Mouse (Mus musculus): ENCODE measurements around the gene Prpf40b. TPM values are rescaled to one million over a fixed set of nuclear protein-coding genes. Genes with fewer than 3 reads are reported as not detected.

Prpf40b gene
- polyA plus RNA-seq, 1 experiment from 2014 or later: 61.1 TPM

- H3K27ac ChIP-seq: peak overlapping the region; percentile 66
- no peaks in the 10 kb centered on the region for H3K36me3 ChIP-seq
Observed at GRCm38 (mm10) chr15:99259730-99260252, 35.1 kb upstream of the Prpf40b start.

GRCm38 (mm10) chr15:99262702-99263101 is 32.2 kb upstream of the Prpf40b start:
- Histone ChIP-seq H3K9me3 (no peaks in the 10 kb centered on the region), H3K27me3 (ENCODE audit: insufficient read depth, poor library complexity, severe bottlenecking) (no peaks in the 10 kb centered on the region), H3K27ac (no peak overlapping the region), H3K4me1 (replicated peaks) (peaks cover 17% of the 10 kb centered on the region), H3K4me3 (no peak overlapping the region), H3K36me3 (no peaks in the 10 kb centered on the region)
- 74% methylated on average over 10 of the region's 10 CpGs for WGBS
- DNase-seq (ENCODE audit: low spot score): no peak

More at GRCm38 (mm10) chr15:99259730-99260252, 35.1 kb upstream of the Prpf40b start:
- 0% methylated on average over 9 of the region's 10 CpGs for WGBS
- Histone ChIP-seq H3K9me3 (no peaks in the 10 kb centered on the region), H3K27me3 (ENCODE audit: insufficient read depth, poor library complexity, severe bottlenecking) (no peaks in the 10 kb centered on the region), H3K4me3 (peak overlapping the region; percentile 33), H3K4me1 (replicated peaks) (peaks cover 17% of the 10 kb centered on the region)
- DNase-seq (ENCODE audit: low spot score): peak; percentile 82

GRCm38 (mm10) chr15:99264363-99264762 is 30.5 kb upstream of the Prpf40b start:
- H3K9me3 ChIP-seq: no peaks in the 10 kb centered on the region
- 63% methylated on average over 2 of the region's 2 CpGs for WGBS

GRCm38 (mm10) chr15:99265679-99266078 is 29.2 kb upstream of the Prpf40b start:
- 15% methylated on average over 4 of the region's 4 CpGs for WGBS
- H3K9me3 ChIP-seq: no peaks in the 10 kb centered on the region
- H3K4me1 ChIP-seq (replicated peaks): peaks cover 4% of the 10 kb centered on the region; the same call in 1 of the 2 replicates
- DNase-seq (ENCODE audit: low spot score): peak; percentile 68
- H3K4me3 ChIP-seq: no peak overlapping the region
- H3K27ac ChIP-seq: no peak overlapping the region
- no peaks in the 10 kb centered on the region for H3K36me3 ChIP-seq
- no peaks in the 10 kb centered on the region for H3K27me3 ChIP-seq (ENCODE audit: insufficient read depth, poor library complexity, severe bottlenecking)

More at GRCm38 (mm10) chr15:99264363-99264762, 30.5 kb upstream of the Prpf40b start:
- Histone ChIP-seq H3K4me1 (replicated peaks) (peaks cover 15% of the 10 kb centered on the region), H3K4me3 (no peak overlapping the region), H3K27me3 (ENCODE audit: insufficient read depth, poor library complexity, severe bottlenecking) (no peaks in the 10 kb centered on the region), H3K27ac (no peak overlapping the region), H3K36me3 (no peaks in the 10 kb centered on the region)
- DNase-seq (ENCODE audit: low spot score): no peak

GRCm38 (mm10) chr15:99276095-99276494 is 18.8 kb upstream of the Prpf40b start:
- Histone ChIP-seq H3K4me1 (replicated peaks) (peaks cover 15% of the 10 kb centered on the region), H3K27ac (no peak overlapping the region), H3K27me3 (ENCODE audit: insufficient read depth, poor library complexity, severe bottlenecking) (no peaks in the 10 kb centered on the region), H3K4me3 (no peak overlapping the region), H3K36me3 (no peaks in the 10 kb centered on the region), H3K9me3 (no peaks in the 10 kb centered on the region)
- 79% methylated on average over 8 of the region's 8 CpGs for WGBS
- no peak for DNase-seq (ENCODE audit: low spot score)

GRCm38 (mm10) chr15:99278271-99278670 is 16.6 kb upstream of the Prpf40b start:
- DNase-seq (ENCODE audit: low spot score): no peak
- no peaks in the 10 kb centered on the region for H3K27me3 ChIP-seq (ENCODE audit: insufficient read depth, poor library complexity, severe bottlenecking)
- 0 out of 2 replicates have a peak, but pooled peaks cover 6% of the 10 kb centered on the region for H3K4me1 ChIP-seq (replicated peaks)
- 91% methylated on average over 7 of the region's 7 CpGs for WGBS
- H3K36me3 ChIP-seq: no peaks in the 10 kb centered on the region
- no peak overlapping the region for H3K27ac ChIP-seq
- no peak overlapping the region for H3K4me3 ChIP-seq
- no peaks in the 10 kb centered on the region for H3K9me3 ChIP-seq

- Histone ChIP-seq H3K27me3 (ENCODE audit: insufficient read depth, poor library complexity, severe bottlenecking) (no peaks in the 10 kb centered on the region), H3K4me1 (replicated peaks) (peaks cover 11% of the 10 kb centered on the region), H3K4me3 (no peak overlapping the region), H3K27ac (no peak overlapping the region), H3K9me3 (no peaks in the 10 kb centered on the region), H3K36me3 (no peaks in the 10 kb centered on the region)
- no peak for DNase-seq (ENCODE audit: low spot score)
- WGBS: 70% methylated on average over 10 of the region's 10 CpGs
Observed at GRCm38 (mm10) chr15:99283456-99283855, 11.4 kb upstream of the Prpf40b start.

GRCm38 (mm10) chr15:99284527-99285188 is 10.2 kb upstream of the Prpf40b start:
- no peak for DNase-seq (ENCODE audit: low spot score)

GRCm38 (mm10) chr15:99285189-99285535 is 9.7 kb upstream of the Prpf40b start:
- H3K4me3 ChIP-seq: no peak overlapping the region
- no peaks in the 10 kb centered on the region for H3K36me3 ChIP-seq
- peaks cover 11% of the 10 kb centered on the region for H3K4me1 ChIP-seq (replicated peaks)
- no peaks in the 10 kb centered on the region for H3K9me3 ChIP-seq
- 47% methylated on average over 8 of the region's 8 CpGs for WGBS
- no peak for DNase-seq (ENCODE audit: low spot score)
- no peaks in the 10 kb centered on the region for H3K27me3 ChIP-seq (ENCODE audit: insufficient read depth, poor library complexity, severe bottlenecking)
- H3K27ac ChIP-seq: no peak overlapping the region; the same call in 1 of the 2 replicates

More at GRCm38 (mm10) chr15:99284527-99285188, 10.2 kb upstream of the Prpf40b start:
- no peak overlapping the region for H3K4me3 ChIP-seq
- 53% methylated on average over 14 of the region's 14 CpGs for WGBS
- no peak overlapping the region; the same call in 1 of the 2 replicates for H3K27ac ChIP-seq
- H3K4me1 ChIP-seq (replicated peaks): peaks cover 11% of the 10 kb centered on the region
- H3K9me3 ChIP-seq: no peaks in the 10 kb centered on the region
- H3K27me3 ChIP-seq (ENCODE audit: insufficient read depth, poor library complexity, severe bottlenecking): no peaks in the 10 kb centered on the region
- H3K36me3 ChIP-seq: no peaks in the 10 kb centered on the region

GRCm38 (mm10) chr15:99290586-99290985 is 4.3 kb upstream of the Prpf40b start:
- Histone ChIP-seq H3K27ac (no peak overlapping the region), H3K9me3 (no peaks in the 10 kb centered on the region), H3K27me3 (ENCODE audit: insufficient read depth, poor library complexity, severe bottlenecking) (no peaks in the 10 kb centered on the region), H3K4me1 (replicated peaks) (peaks cover 17% of the 10 kb centered on the region), H3K36me3 (no peaks in the 10 kb centered on the region), H3K4me3 (no peak overlapping the region)
- no peak for DNase-seq (ENCODE audit: low spot score)
- WGBS: 93% methylated on average over 11 of the region's 11 CpGs

- no peaks in the 10 kb centered on the region for H3K9me3 ChIP-seq
- peak overlapping the region; percentile 93 for H3K27ac ChIP-seq
- H3K4me3 ChIP-seq: peak overlapping the region; percentile 76
- H3K4me1 ChIP-seq (replicated peaks): peaks cover 31% of the 10 kb centered on the region
- no peaks in the 10 kb centered on the region for H3K36me3 ChIP-seq
- no peaks in the 10 kb centered on the region for H3K27me3 ChIP-seq (ENCODE audit: insufficient read depth, poor library complexity, severe bottlenecking)
- DNase-seq (ENCODE audit: low spot score): no peak
- WGBS: 41% methylated on average over 16 of the region's 16 CpGs
Observed at GRCm38 (mm10) chr15:99294287-99294686, 600 bp upstream of the Prpf40b start.

GRCm38 (mm10) chr15:99295484-99295981 is 646 bp downstream of the Prpf40b start, which contains the start of gene Fam186b:
TSS of gene Fam186b (minus strand) at chr15:99295888.
- H3K27ac ChIP-seq: peak within 1 kb of the TSS; percentile 93
- no peaks in the 10 kb centered on the region for H3K9me3 ChIP-seq
- no peaks in the 10 kb centered on the region for H3K27me3 ChIP-seq (ENCODE audit: insufficient read depth, poor library complexity, severe bottlenecking)
- peaks cover 5% of the 10 kb centered on the region; the same call in 1 of the 2 replicates for H3K36me3 ChIP-seq
- H3K4me3 ChIP-seq: peak within 1 kb of the TSS; percentile 76
- no peak for DNase-seq (ENCODE audit: low spot score)
- WGBS: 3% methylated on average over 16 of the region's 17 CpGs
- H3K4me1 ChIP-seq (replicated peaks): peaks cover 31% of the 10 kb centered on the region

- no peak for DNase-seq (ENCODE audit: low spot score)
- Histone ChIP-seq H3K27ac (peak overlapping the region; percentile 93; the same call in 1 of the 2 replicates), H3K9me3 (no peaks in the 10 kb centered on the region), H3K27me3 (ENCODE audit: insufficient read depth, poor library complexity, severe bottlenecking) (no peaks in the 10 kb centered on the region), H3K4me3 (peak overlapping the region; percentile 76), H3K4me1 (replicated peaks) (peaks cover 31% of the 10 kb centered on the region), H3K36me3 (peaks cover 7% of the 10 kb centered on the region; the same call in 1 of the 2 replicates)
- WGBS: 45% methylated on average over 5 of the region's 5 CpGs
Observed at GRCm38 (mm10) chr15:99296213-99296612, 1.3 kb downstream of the Prpf40b start.
